11 mouse cellular contexts compared by ENCODE assay signal in genomic region chr6:124630763-124631162, GRCm38 (mm10). TPM values are rescaled to one million over a fixed set of nuclear protein-coding genes. Genes with fewer than 3 reads are reported as not detected.
"Had no signal": no experiment of that assay in that cellular context is flagged by ENCODE, and none has a peak within 500 bp of the region (broad histone marks: within the 10 kb centered on the region; RNA-seq: fewer than 3 reads in every experiment).

No protein-coding gene starts in this region.

- DNase-seq: kidney, postnatal 36 days; layer of hippocampus, adult 9-11 months; layer of hippocampus, postnatal 36 days; lung, embryonic 14.5 days; lung, postnatal 10 days; lung, postnatal 4 days; right cerebral cortex, adult 18-20 months; right cerebral cortex, postnatal 25 days; thymus, postnatal 36 days had no signal

- ATAC-seq: liver, embryonic 12.5 days had no signal

RNA-seq across cellular contexts. Expression of gene C1s2, which starts 5.1 kb away (rescaled TPM):
- total RNA-seq: midbrain, postnatal 0 days had no signal
